Mouse (Mus musculus) testis, adult 2 months (tissue): ENCODE measurements around the gene Nvl.

Experiments used
- CTCF ChIP-seq: fragments of 200-500 bp; IDR thresholded peaks from 2 replicates; pipeline ENCODE4 v1.5.1; 2012; ENCODE audit warnings: low read depth, mild to moderate bottlenecking, inconsistent platforms, low read length, moderate library complexity; ENCODE audit not compliant: control insufficient read depth, insufficient read depth, insufficient replicate concordance
- POLR2A ChIP-seq: fragments of 200-500 bp; IDR thresholded peaks from 2 replicates; pipeline ENCODE4 v1.6.1; 2012; ENCODE audit warnings: low read depth, mild to moderate bottlenecking, inconsistent platforms, low read length, moderate library complexity; ENCODE audit not compliant: control insufficient read depth

- TF ChIP-seq CTCF (no peak), POLR2A (no peak)
Observed at GRCm38 (mm10) chr1:181144966-181145365, 962 bp upstream of the Nvl start.
